11 mouse cellular contexts compared by ENCODE assay signal in the genomic region with DNA sequence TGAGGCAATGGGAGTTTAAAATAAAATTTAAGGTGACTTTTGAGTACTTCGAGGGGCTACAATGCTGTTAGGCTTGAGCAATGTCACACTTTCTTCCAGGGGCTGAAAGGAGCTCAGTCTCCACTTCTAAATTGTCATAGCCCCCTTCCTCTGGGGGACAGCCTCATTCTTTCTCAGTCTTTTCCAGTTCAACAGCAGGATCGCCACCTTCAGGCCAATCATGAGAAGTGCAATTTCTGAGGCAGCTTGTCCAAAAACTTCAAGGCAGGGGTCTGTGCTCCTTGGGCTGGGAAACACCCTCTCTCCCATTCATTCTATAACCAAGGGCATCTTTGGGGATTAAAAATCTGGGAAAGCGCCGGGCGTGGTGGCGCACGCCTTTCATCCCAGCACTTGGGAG. TPM values are rescaled to one million over a fixed set of nuclear protein-coding genes. Genes with fewer than 3 reads are reported as not detected.
DNase-seq lines count a peak whose midpoint lies in the region; ATAC-seq and TF ChIP-seq lines count a peak whose summit lies in the region.
"Had no signal": no experiment of that assay in that cellular context is flagged by ENCODE, and none has a peak within 500 bp of the region (broad histone marks: within the 10 kb centered on the region; RNA-seq: fewer than 3 reads in every experiment).

No protein-coding gene starts in this region.

- WGBS in lung, adult 2 months = 75% methylated on average over 7 of the region's 7 CpGs
- 69% methylated on average over 7 of the region's 7 CpGs for WGBS in stomach, postnatal 0 days

- intact Hi-C loops in gastrocnemius, adult 2 months (cut with DNase I) = loop anchor here (5.0 kb wide), 1 partner anchor 50 kb away; no protein-coding TSS in a partner anchor

- H3K4me2 ChIP-seq in stomach, postnatal 0 days (replicated peaks; ENCODE audit: low read depth) = no peak overlapping the region
- H3K4me2 ChIP-seq: embryonic facial prominence, embryonic 15.5 days; limb, embryonic 13.5 days; neural tube, embryonic 12.5 days had no signal

- TF ChIP-seq POLR2A in lung, adult 2 months (IDR thresholded peaks at IDR 0.05; ENCODE audit: borderline replicate concordance, extremely low read depth, low read depth, low read length) = no peak
- no peak for TF ChIP-seq POLR2A in cortical plate, adult 2 months (IDR thresholded peaks at IDR 0.05; ENCODE audit: extremely low read depth, insufficient read depth, low read length)

- H3K9me3 ChIP-seq in stomach, postnatal 0 days (ENCODE audit: control insufficient read depth, low read length) = no peaks in the 10 kb centered on the region
- H3K9me3 ChIP-seq: embryonic facial prominence, embryonic 15.5 days; neural tube, embryonic 12.5 days had no signal

- H3K27ac ChIP-seq in gastrocnemius, adult 2 months = no peak overlapping the region
- no peak overlapping the region for H3K27ac ChIP-seq in cortical plate, adult 2 months (ENCODE audit: insufficient read depth, low read length)
- H3K27ac ChIP-seq in stomach, postnatal 0 days (replicated peaks) = no peak overlapping the region
- H3K27ac ChIP-seq: embryonic facial prominence, embryonic 15.5 days; limb, embryonic 13.5 days; neural tube, embryonic 12.5 days had no signal

- no peak overlapping the region for H3K9ac ChIP-seq in stomach, postnatal 0 days (ENCODE audit: low read length)
- H3K9ac ChIP-seq: embryonic facial prominence, embryonic 15.5 days; limb, embryonic 13.5 days; neural tube, embryonic 12.5 days had no signal

- no peaks in the 10 kb centered on the region for H3K36me3 ChIP-seq in stomach, postnatal 0 days (ENCODE audit: control insufficient read depth, insufficient read depth, low read length)
- H3K36me3 ChIP-seq: embryonic facial prominence, embryonic 15.5 days; limb, embryonic 13.5 days; neural tube, embryonic 12.5 days had no signal

- H3K4me3 ChIP-seq in gastrocnemius, adult 2 months = no peak overlapping the region
- H3K4me3 ChIP-seq in lung, adult 2 months (replicated peaks; ENCODE audit: extremely low read depth, low read depth, low read length) = no peak overlapping the region
- no peak overlapping the region for H3K4me3 ChIP-seq in cortical plate, adult 2 months (ENCODE audit: insufficient read depth, low read length)
- H3K4me3 ChIP-seq in stomach, postnatal 0 days (ENCODE audit: low read depth, low read length) = no peak overlapping the region
- H3K4me3 ChIP-seq: embryonic facial prominence, embryonic 15.5 days; limb, embryonic 13.5 days; neural tube, embryonic 12.5 days had no signal

- no peak for DNase-seq in gastrocnemius, adult 2 months
- DNase-seq in gastrocnemius, adult 8-10 months (ENCODE audit: low spot score in 2 of 2) = no peak
- DNase-seq in lung, adult 2 months = no peak
- DNase-seq in lung, postnatal 25 days (ENCODE audit: low spot score) = no peak
- DNase-seq in stomach, postnatal 0 days (ENCODE audit: low spot score) = peak; percentile 19
- DNase-seq in gastrocnemius, adult 18-20 months (ENCODE audit: low spot score) = no peak

- TF ChIP-seq EP300 in stomach, postnatal 0 days (optimal IDR thresholded peaks at IDR 0.05) = no peak

- ATAC-seq in stomach, postnatal 0 days (ENCODE audit: low FRiP score, low TSS enrichment) = no peak
- no peak for ATAC-seq in megakaryocyte, adult 5-6 weeks (ENCODE audit: poor library complexity, severe bottlenecking)

- TF ChIP-seq CTCF in gastrocnemius, adult 2 months (IDR thresholded peaks at IDR 0.05) = peak; percentile 64
- peak; percentile 44 for TF ChIP-seq CTCF in lung, adult 2 months (IDR thresholded peaks at IDR 0.05; ENCODE audit: insufficient read depth, low read length)
- TF ChIP-seq CTCF in cortical plate, adult 2 months (IDR thresholded peaks at IDR 0.05; ENCODE audit: extremely low read depth, insufficient read depth, low read length) = peak; percentile 42; the same call in 1 of the 2 replicates
- TF ChIP-seq CTCF in stomach, postnatal 0 days (IDR thresholded peaks at IDR 0.05; ENCODE audit: low read depth) = peak; percentile 66

- no peaks in the 10 kb centered on the region for H3K27me3 ChIP-seq in stomach, postnatal 0 days (ENCODE audit: control insufficient read depth, insufficient read depth, low read length)
- H3K27me3 ChIP-seq: embryonic facial prominence, embryonic 15.5 days; limb, embryonic 13.5 days; neural tube, embryonic 12.5 days had no signal

- no peaks in the 10 kb centered on the region for H3K4me1 ChIP-seq in lung, adult 2 months (ENCODE audit: control insufficient read depth, insufficient read depth, low read length)
- no peaks in the 10 kb centered on the region for H3K4me1 ChIP-seq in cortical plate, adult 2 months (ENCODE audit: control insufficient read depth, insufficient read depth, low read length)
- H3K4me1 ChIP-seq in stomach, postnatal 0 days (replicated peaks; ENCODE audit: control insufficient read depth, insufficient read depth) = no peaks in the 10 kb centered on the region
- H3K4me1 ChIP-seq: embryonic facial prominence, embryonic 15.5 days; limb, embryonic 13.5 days; neural tube, embryonic 12.5 days had no signal

RNA-seq across cellular contexts. Expression of a gene that starts 19.9 kb away (rescaled TPM):
- total RNA-seq in gastrocnemius, adult 2 months (2021) = 10 to 100 TPM; 22.4 to 24.2 TPM
- total RNA-seq in gastrocnemius, adult 8-10 months (2022) = 10 to 100 TPM; 16.3 to 23.3 (median 19.4) TPM
- 25.0 and 27.3 TPM in 2 replicates for polyA plus RNA-seq in lung, adult 2 months (2012; rRNA removed)
- 36.5 and 40.8 TPM in 2 replicates for polyA plus RNA-seq in cortical plate, adult 2 months (2012; rRNA removed)
- polyA plus RNA-seq in stomach, postnatal 0 days (2015; fragmentation: Nextera tagmentation; extraction: Ambion mirVana) = 11.8 and 13.8 TPM in 2 replicates
- 10 to 100 TPM; 19.1 to 21.4 TPM for total RNA-seq in gastrocnemius, adult 18-20 months (2021)
- 45.6 and 50.8 TPM in 2 replicates for total RNA-seq in megakaryocyte, adult 5-6 weeks (2015)
- 35.9 and 43.4 TPM in 2 replicates for total RNA-seq in megakaryocyte, adult 5-6 weeks (2017)

RNA-seq across cellular contexts. Expression of a gene that starts 37.4 kb away (rescaled TPM):
- 10 to 100 TPM; 13.6 to 15.4 TPM for total RNA-seq in gastrocnemius, adult 2 months (2021)
- total RNA-seq in gastrocnemius, adult 8-10 months (2022) = 10 to 100 TPM; 11.8 to 16.7 (median 14.3) TPM
- polyA plus RNA-seq in lung, adult 2 months (2012; rRNA removed) = 4.9 and 7.1 TPM in 2 replicates
- 15.6 and 19.0 TPM in 2 replicates for polyA plus RNA-seq in cortical plate, adult 2 months (2012; rRNA removed)
- polyA plus RNA-seq in stomach, postnatal 0 days (2015; fragmentation: Nextera tagmentation; extraction: Ambion mirVana) = 17.5 and 18.7 TPM in 2 replicates
- 10 to 100 TPM; 11.7 to 14.4 TPM for total RNA-seq in gastrocnemius, adult 18-20 months (2021)
- 28.9 and 31.7 TPM in 2 replicates for total RNA-seq in megakaryocyte, adult 5-6 weeks (2015)
- total RNA-seq in megakaryocyte, adult 5-6 weeks (2017) = 25.4 and 31.8 TPM in 2 replicates
